Mouse (Mus musculus): ENCODE measurements around the gene AW209491.

The AW209491 gene

GRCm38 (mm10) chr13:14629726-14630641 lies at the start of gene AW209491:
Gene AW209491, plus strand, starts transcription at chr13:14630154.
- peak; percentile 86 for DNase-seq (ENCODE audit: low read depth, low spot score)

- no peak for DNase-seq (ENCODE audit: low read depth, low spot score)
Measured at GRCm38 (mm10) chr13:14580392-14580791, 49.6 kb upstream of the AW209491 start.

GRCm38 (mm10) chr13:14602744-14603143 lies 27.2 kb upstream of the AW209491 start:
- no peak for DNase-seq (ENCODE audit: low read depth, low spot score)

- DNase-seq (ENCODE audit: low read depth, low spot score) = no peak
Measured at GRCm38 (mm10) chr13:14607616-14608015, 22.3 kb upstream of the AW209491 start.

- no peak for DNase-seq (ENCODE audit: low read depth, low spot score)
Measured at GRCm38 (mm10) chr13:14612463-14612862, 17.5 kb upstream of the AW209491 start.

- peak; percentile 99 for DNase-seq (ENCODE audit: low read depth, low spot score)
Measured at GRCm38 (mm10) chr13:14612926-14613529, 16.9 kb upstream of the AW209491 start, which contains the start of the genes Mrpl32 and Psma2. Gene Mrpl32, minus strand, starts transcription at chr13:14613165. Gene Psma2, plus strand, starts transcription at chr13:14613240.

GRCm38 (mm10) chr13:14613553-14613952 lies 16.4 kb upstream of the AW209491 start:
- no peak for DNase-seq (ENCODE audit: low read depth, low spot score)

GRCm38 (mm10) chr13:14618724-14619123 lies 11.2 kb upstream of the AW209491 start:
- DNase-seq (ENCODE audit: low read depth, low spot score) = no peak

GRCm38 (mm10) chr13:14639998-14640397 lies 10.0 kb downstream of the AW209491 start:
- no peak for DNase-seq (ENCODE audit: low read depth, low spot score)

GRCm38 (mm10) chr13:14649301-14649700 lies 19.3 kb downstream of the AW209491 start:
- peak; percentile 16 for DNase-seq (ENCODE audit: low read depth, low spot score)

GRCm38 (mm10) chr13:14667107-14667506 lies 37.2 kb downstream of the AW209491 start:
- DNase-seq (ENCODE audit: low read depth, low spot score) = no peak

GRCm38 (mm10) chr13:14670342-14670741 lies 40.4 kb downstream of the AW209491 start:
- DNase-seq (ENCODE audit: low read depth, low spot score) = peak; percentile 11

All from embryo, embryonic 11.5 days (tissue).